Mouse (Mus musculus) liver, adult 2 months (tissue): Measurements from ENCODE around the gene Pla2g10. TPM values are rescaled to one million over a fixed set of nuclear protein-coding genes. Genes with fewer than 3 reads are reported as not detected.
A peak's percentile ranks its signal among the peaks of the same experiment; 100 is the strongest.

Experiments
- DNase-seq: peaks from one replicate; pipeline ENCODE4 v3.0.0-alpha.2; 2011; ENCODE audit warnings: low read depth, low spot score; ENCODE audit errors: extremely low read depth
- H3K27ac ChIP-seq: fragments of 200-500 bp; replicated peaks from 2 replicates; pipeline ENCODE4 v1.5.1; 2012; ENCODE audit warnings: low read depth, mild to moderate bottlenecking, control low read depth, inconsistent platforms, low read length; ENCODE audit not compliant: insufficient read depth
- H3K27me3 ChIP-seq: fragments of 200-500 bp; 2 replicates; pipeline ENCODE4 v1.6.1; 2012; ENCODE audit warnings: mild to moderate bottlenecking, moderate library complexity, low read length, inconsistent platforms; ENCODE audit not compliant: control insufficient read depth, insufficient read depth
- H3K36me3 ChIP-seq: fragments of 200-500 bp; 2 replicates; pipeline ENCODE4 v1.6.1; 2012; ENCODE audit warnings: low read length, inconsistent platforms; ENCODE audit not compliant: control insufficient read depth, insufficient read depth
- H3K4me1 ChIP-seq: fragments of 200-500 bp; 2 replicates; pipeline ENCODE4 v1.6.1; 2011; ENCODE audit warnings: low read length; ENCODE audit not compliant: control insufficient read depth, insufficient read depth
- H3K4me3 ChIP-seq: fragments of 200-500 bp; 2 replicates; pipeline ENCODE4 v1.5.1; 2011; ENCODE audit warnings: low read depth, mild to moderate bottlenecking, control low read depth, low read length, moderate library complexity; ENCODE audit not compliant: insufficient read depth
- H3K79me2 ChIP-seq: fragments of 200-500 bp; 2 replicates; pipeline ENCODE4 v1.6.1; 2012; ENCODE audit warnings: inconsistent platforms, mild to moderate bottlenecking, low read length, moderate library complexity; ENCODE audit not compliant: control insufficient read depth, insufficient read depth
- H3K9ac ChIP-seq: fragments of 200-500 bp; 2 replicates; pipeline ENCODE4 v1.6.1; 2012; ENCODE audit warnings: low read depth, mild to moderate bottlenecking, control low read depth, inconsistent platforms, low read length
- CTCF ChIP-seq: fragments of 200-500 bp; IDR thresholded peaks from 2 replicates; pipeline ENCODE4 v1.5.1; 2011; ENCODE audit warnings: low read depth, low read length, control low read depth
- POLR2A ChIP-seq: fragments of 200-500 bp; IDR thresholded peaks from 2 replicates; pipeline ENCODE4 v1.6.1; 2011; ENCODE audit warnings: low read length, control low read depth; ENCODE audit not compliant: insufficient read depth; ENCODE audit errors: extremely low read depth
- WGBS: fragments of 180-500 bp; shearing (Covaris S2); methylation state at CpG from one replicate; pipeline ENCODE4 v1.1.7; 2018; 5-methylcytosine and 5-hydroxymethylcytosine counted together
- polyA plus RNA-seq: library from polyadenylated mRNA; depleted of rRNA; stranded (reverse); fragments of >200 nt; gene quantifications from 2 replicates; pipeline ENCODE4 v1.2.3, GENCODE M21; 2012
- total RNA-seq: library from RNA; depleted of rRNA; stranded (reverse); fragments of >200 nt; gene quantifications from 2 replicates; pipeline ENCODE4 v1.2.3, GENCODE M21; 2014

Pla2g10 gene
- total and polyA plus RNA-seq, 2 experiments = not detected

DNA sequence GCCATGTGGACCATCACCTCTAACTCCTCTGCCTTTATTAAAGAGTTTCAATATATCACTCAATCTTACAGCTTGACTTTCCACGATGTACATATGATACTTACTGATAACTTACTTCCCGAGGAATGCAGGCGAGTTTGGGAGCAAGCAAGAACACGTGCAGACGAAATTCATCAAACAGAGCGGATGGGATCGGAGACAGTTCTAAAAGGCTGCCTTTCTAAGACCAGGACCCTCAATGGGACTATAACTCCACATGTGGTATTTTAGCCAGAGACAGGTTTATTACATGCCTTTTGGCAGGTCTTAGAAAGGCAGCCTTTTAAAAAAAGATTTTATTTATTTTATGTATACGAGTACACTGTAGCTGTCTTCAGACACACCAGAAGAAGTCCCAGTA is 5.2 kb upstream of the Pla2g10 start:
- no peaks in the 10 kb centered on the region for H3K36me3 ChIP-seq
- DNase-seq = no peak
- no peak overlapping the region for H3K27ac ChIP-seq
- no peak overlapping the region for H3K9ac ChIP-seq
- no peaks in the 10 kb centered on the region for H3K79me2 ChIP-seq
- WGBS = 83% methylated on average over 8 of the region's 8 CpGs
- 0 out of 2 replicates have a peak, but pooled peaks cover under 1% of the 10 kb centered on the region for H3K4me1 ChIP-seq
- TF ChIP-seq POLR2A = no peak
- TF ChIP-seq CTCF = no peak
- H3K4me3 ChIP-seq = no peak overlapping the region
- H3K27me3 ChIP-seq = no peaks in the 10 kb centered on the region

DNA sequence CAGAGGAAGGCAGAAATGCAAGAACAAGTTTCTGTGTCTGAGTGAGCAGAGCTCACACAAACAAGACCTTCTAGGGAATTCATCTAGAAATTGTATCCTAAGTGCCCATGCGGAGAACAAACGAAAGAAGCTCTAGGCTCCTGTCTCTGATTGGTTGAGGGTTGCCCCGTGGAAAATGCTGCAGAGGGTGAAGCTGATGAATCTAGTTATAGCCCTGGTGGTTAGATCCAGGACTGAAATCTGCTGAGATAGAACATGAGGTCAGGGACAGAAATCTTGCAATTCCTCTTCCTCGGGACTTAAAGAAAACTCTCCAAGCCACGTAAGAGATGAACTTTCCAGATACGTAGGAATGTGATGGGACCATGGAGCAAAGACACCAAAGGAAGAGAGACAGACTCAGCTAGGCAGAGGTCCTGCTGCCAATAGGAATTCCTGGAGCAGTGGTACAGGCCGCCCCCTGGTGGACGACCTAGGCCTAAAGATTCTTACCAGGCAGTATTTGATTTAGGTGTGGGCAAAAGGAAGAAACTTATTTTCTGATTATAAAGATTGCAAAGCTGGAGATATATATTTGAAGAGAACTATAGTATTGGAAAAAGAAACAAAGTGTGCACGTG is 2.8 kb upstream of the Pla2g10 start:
- WGBS = 22% methylated on average over 9 of the region's 9 CpGs

DNA sequence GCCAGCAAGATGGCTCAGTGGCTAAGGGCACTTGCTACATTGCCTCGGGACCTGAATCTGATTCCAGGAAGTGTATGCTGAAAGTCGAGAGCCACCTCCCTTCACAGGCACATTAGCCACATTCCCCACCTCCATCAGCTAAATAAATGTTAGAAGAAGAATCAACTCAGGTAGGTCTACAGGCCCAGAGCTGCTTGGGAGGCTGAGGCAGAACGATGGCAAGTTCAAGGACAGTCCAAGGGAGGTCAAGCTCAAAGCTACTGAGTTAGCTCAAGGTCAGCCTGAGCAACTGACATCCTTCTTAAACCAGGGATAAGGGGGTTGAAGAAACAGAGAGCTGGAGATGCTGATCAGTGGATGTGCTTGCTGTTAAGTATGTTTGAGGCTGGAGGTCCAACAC is 2.0 kb upstream of the Pla2g10 start:
- DNase-seq = no peak
- Histone ChIP-seq H3K4me1 (peaks cover 3% of the 10 kb centered on the region; the same call in 1 of the 2 replicates), H3K9ac (no peak overlapping the region), H3K27me3 (no peaks in the 10 kb centered on the region), H3K4me3 (no peak overlapping the region), H3K36me3 (no peaks in the 10 kb centered on the region), H3K27ac (no peak overlapping the region), H3K79me2 (no peaks in the 10 kb centered on the region)
- WGBS = 67% methylated on average over 3 of the region's 3 CpGs
- no peak for TF ChIP-seq POLR2A
- TF ChIP-seq CTCF = no peak

More for the DNA sequence above, 2.8 kb upstream of the Pla2g10 start:
- Histone ChIP-seq H3K27me3 (no peaks in the 10 kb centered on the region), H3K27ac (no peak overlapping the region), H3K4me3 (no peak overlapping the region), H3K36me3 (no peaks in the 10 kb centered on the region), H3K4me1 (peaks cover 3% of the 10 kb centered on the region; the same call in 1 of the 2 replicates), H3K79me2 (no peaks in the 10 kb centered on the region), H3K9ac (no peak overlapping the region)
- DNase-seq = peak; percentile 39
- no peak for TF ChIP-seq POLR2A
- TF ChIP-seq CTCF = peak; percentile 91

DNA sequence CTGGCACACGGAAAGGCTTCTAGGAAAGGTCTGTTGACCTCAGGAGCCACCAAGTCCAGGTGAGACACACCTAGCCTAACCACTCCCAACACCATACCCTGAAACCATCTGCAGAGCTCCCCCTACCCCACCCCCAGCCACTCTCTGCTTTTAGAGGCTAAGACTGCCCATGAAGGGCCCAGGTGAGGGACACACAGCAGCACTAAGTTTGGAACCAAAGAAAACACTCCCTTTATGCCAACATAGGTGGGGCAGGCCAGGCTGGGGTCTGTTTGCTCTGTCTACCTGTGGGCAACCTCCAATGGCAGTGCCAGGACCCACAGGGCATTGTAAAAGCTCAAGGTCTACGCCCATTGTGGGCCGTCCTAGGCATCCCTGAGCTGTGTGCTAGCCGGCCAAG is 1.4 kb downstream of the Pla2g10 start:
- WGBS = 91% methylated on average over 4 of the region's 4 CpGs
- no peaks in the 10 kb centered on the region for H3K79me2 ChIP-seq
- TF ChIP-seq CTCF = no peak
- no peak for TF ChIP-seq POLR2A

DNA sequence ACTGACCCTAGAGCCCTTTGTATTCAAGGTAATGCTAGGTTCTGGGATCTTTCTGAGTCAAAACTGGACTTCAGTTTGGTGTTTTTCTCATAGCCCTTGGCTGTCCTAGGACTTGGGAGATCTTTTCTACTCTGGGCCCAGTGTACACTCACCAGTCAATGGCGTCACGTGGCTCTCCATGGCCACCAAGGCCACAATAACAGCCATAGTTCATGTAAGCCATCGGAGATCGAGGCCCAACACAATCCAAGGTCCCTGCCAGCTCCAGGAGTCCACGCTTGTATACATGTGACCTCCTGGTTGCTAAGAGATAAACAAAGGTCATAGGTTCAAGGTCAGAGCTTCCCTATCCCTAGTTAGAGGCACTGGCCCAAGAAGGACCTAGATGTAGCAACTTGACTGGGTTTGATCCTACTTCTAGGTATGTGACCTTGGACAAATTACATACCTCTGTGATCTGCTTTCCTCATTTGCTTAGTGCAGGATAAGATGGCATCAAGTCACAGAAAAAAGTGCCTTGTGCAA is 2.9 kb downstream of the Pla2g10 start:
- 76% methylated on average over 5 of the region's 5 CpGs for WGBS
- TF ChIP-seq POLR2A (no peak), CTCF (no peak)
- DNase-seq = no peak
- Histone ChIP-seq H3K79me2 (no peaks in the 10 kb centered on the region), H3K27ac (no peak overlapping the region), H3K36me3 (no peaks in the 10 kb centered on the region), H3K27me3 (no peaks in the 10 kb centered on the region), H3K9ac (no peak overlapping the region), H3K4me3 (no peak overlapping the region), H3K4me1 (peaks cover 3% of the 10 kb centered on the region; the same call in 1 of the 2 replicates)

More for the DNA sequence above, 1.4 kb downstream of the Pla2g10 start:
- Histone ChIP-seq H3K27ac (no peak overlapping the region), H3K36me3 (no peaks in the 10 kb centered on the region), H3K9ac (no peak overlapping the region), H3K4me1 (peaks cover 3% of the 10 kb centered on the region; the same call in 1 of the 2 replicates), H3K4me3 (no peak overlapping the region), H3K27me3 (no peaks in the 10 kb centered on the region)
- DNase-seq = no peak

DNA sequence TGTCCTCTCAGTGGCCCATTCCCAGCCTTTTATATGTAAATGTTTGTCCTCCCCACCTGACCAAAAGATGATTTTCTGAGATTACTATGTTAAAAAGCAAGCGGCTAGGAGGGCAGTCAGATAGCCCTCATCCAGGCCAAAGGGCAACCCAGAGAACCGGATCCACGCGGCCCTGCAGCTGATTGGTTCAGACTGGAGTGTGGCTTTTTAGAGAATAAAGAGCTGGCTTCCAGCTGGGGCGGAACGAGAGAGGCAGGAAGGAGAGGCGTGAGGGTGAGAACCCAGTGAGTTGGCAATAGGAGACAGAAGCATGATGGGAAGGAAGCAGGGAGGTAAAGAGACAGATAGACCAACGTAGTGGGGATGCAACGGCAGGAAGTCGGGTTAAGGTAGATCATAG is 7.8 kb downstream of the Pla2g10 start:
- Histone ChIP-seq H3K4me3 (no peak overlapping the region), H3K27me3 (no peaks in the 10 kb centered on the region), H3K9ac (no peak overlapping the region), H3K27ac (no peak overlapping the region), H3K79me2 (no peaks in the 10 kb centered on the region), H3K36me3 (no peaks in the 10 kb centered on the region), H3K4me1 (no peaks in the 10 kb centered on the region)
- no peak for DNase-seq
- 36% methylated on average over 10 of the region's 10 CpGs for WGBS
- TF ChIP-seq CTCF = no peak
- no peak for TF ChIP-seq POLR2A
